Mouse (Mus musculus): ENCODE measurements around the gene Chd5.

The Chd5 gene

DNA sequence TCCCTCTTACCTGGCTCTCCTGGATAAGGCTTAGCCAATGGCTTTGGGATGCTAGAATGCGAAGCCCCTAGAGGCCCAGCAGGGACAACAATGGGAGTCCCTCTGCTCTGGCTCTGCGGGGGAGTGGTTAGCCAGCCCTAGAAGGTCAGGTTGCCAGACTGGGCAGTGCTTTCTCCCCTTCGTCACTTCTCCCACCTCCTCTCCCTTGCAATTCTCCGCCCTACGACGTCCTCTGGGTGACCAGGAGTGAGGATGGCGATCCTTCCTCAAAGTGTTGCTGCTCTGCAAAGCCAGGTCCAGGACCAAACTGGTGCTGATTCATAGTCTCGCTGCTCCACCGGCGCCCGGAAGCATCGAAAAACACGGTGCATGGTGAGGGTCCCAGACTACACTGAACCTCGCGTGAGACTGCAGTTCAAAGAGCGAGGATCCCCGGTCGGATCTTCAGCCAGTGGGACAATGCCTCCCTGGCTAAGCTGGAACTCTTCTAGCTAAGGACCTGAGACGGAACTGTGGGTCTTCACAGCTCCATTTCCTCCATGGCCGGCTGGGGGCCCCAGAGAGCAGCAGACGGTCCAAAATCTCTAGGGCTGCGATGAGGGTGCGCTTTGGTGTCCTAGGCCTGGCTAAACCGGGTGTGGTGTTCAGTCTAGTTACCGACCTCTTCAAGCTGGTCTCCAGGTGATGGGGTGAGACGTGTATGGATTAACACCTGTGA, 19.8 kb upstream of the Chd5 start, which contains the start of gene Rnf207:
TSS of gene Rnf207 (minus strand) at position 477 of the 718 bp plus-strand sequence.
- DNase-seq = peak; percentile 71 to 75

DNA sequence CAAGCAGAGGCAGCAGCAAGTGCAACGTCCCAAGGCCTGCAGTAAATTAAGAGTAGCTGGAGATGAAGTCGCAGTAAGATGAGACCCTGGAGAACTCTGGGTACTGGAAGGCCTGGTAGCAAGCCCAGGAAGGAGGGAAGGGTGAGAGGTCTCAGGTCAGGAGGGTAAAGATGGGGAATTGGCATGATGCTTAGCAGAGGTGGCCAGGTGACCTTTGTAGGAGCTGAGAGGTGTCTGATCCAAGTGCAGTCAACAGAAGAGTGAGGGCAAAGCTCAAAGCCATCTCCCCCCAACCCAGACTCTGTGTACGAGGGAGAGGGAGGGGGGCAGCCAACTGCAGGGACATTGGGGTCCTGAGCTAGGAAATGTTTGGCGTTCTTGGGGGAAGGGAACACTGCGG, 17.0 kb upstream of the Chd5 start:
- no peak for DNase-seq

DNA sequence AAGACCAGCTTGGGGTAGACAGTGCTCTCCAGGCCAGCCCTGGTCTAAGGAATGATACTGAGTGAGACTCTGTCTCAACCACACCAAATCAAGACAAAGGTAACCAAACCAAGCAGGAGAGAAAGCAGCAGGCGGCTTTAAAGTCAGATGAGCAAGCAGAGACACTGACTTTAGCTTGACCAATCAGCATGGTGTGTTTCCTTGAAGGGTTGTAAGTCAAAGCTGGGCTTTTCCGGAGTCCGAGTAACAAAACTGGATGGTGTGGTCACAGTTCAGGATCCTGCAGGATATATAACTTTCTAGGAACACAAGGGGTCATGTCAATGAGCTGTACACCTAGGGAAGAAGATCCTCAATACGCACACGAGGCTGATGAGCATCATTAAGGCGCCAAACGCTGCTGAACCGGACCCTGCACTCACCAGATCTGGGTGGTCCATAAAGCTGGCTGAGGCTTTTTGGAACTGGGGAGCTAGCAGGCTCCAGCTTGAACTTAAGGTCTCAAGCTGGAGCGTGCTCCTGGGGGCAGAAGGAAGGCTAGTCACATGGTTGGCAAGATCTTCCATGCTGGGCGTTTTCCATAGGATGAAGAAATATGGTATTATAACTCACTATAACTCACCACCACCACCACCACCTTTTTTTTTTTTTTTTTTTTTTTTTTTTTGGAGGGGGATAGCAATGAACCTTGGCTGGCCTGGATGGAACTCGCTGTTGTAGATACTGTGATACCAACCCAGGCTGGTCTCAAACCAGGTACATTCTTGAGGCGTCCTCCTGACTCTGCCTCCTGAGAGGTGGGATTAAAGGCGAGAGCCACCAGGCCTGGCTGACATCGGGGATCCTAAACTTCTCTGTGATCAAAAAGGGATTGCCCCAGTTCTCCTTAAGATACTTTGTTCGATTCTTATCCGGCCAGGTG, 13.5 kb upstream of the Chd5 start:
- no peak for DNase-seq

DNA sequence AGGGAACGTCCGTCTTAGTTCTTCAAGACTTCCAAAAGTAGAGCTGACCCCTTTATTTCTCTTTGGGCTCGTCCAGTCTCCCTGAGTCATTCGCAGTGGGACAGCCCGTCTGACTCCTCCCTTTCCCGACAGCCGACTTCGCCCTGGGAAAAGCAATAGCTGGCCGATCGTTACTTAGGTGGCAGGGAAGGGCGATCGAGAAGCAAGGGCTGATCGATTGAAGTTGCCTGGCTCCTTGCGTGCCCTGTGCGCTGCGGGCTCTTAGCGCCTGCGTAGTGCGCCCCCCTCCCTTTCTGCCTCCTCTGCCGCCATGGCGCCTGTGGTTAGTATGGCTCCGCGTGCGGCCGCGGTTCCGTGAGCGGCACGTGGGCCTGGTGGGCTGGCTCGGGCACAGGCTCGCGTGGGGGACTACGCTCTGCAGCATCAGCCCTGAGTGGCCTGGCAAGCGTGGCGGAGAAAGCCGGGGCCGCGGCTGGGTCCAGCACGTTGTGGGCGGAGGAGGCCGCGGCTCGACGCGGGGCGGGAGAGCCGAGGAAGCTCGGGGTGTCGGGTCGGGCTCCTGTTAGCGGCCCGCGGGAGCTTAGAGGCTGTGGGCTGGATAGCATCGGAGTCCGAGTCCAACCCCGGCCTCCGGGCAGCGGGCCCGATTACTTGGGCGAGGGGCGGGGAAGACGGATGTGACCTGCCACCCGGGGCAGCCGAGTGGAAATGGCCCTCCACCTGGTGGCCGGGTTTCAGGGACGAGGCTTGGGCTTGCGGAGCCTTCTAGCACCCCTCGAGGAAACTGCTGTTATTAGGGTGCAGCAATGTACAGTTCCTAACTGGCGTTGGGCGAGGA, 12.7 kb upstream of the Chd5 start, which contains the start of gene Rpl22:
TSS of gene Rpl22 (plus strand) at position 169 of the 838 bp plus-strand sequence.
- DNase-seq = peak; percentile 95 to 96

DNA sequence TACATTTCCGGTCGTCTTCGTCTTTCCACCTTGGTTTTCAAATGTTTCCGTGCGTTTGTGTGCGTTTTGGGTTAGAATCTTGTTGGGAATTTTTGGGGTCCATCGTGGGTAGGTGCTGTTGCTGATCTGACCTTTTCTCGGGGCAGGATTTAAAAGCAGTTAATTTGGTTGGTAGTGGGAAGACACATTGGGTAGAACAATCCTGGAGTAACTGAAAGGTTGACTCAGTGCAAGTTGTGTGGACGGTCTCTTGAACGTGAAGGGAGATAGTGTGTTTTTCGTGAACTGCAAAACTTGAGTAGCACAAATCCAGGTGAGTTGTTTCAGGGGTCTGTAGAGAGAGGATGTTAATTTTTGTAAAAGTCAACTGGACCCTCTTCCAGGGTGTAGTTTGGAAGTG, 11.9 kb upstream of the Chd5 start:
- DNase-seq = no peak

DNA sequence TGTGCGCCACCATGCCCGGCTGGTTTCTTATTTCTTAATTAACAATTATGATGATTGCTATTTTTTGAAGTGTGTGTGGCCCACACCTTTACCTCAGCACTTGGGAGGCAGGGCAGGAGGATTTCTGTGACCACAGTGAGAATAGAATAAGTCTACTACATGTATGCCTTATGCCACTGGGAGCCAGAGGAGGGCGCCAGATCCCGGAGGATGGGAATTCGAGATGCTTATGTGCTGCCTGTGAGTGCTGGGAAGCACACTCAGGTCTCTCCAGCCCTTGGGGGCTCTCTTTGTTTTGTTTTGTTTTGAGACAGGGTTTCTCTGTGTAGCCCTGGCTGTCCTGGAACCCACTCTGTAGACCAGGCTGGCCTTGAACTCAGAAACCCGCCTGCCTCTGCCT, 9.8 kb upstream of the Chd5 start:
- peak; percentile 73 to 74 for DNase-seq

DNA sequence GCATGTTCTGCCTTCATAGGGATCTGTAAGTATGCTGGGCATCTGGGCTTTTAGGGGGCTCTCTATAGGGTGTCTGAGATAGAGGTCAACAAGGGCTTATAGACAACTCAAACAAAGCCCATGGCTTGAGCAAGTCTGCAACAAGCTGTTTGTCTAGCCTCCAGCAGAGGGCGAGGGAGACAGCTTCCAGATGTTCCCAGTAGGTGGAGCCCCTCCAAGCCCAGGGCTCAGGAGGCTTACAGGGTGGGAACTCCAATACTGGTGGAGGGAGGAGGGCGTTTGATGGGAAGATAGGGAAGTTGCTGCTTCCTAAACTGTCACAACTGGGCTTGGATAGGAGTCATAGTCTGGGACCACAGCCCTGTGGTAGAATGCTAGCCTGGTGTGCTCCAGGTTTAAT, 5.5 kb upstream of the Chd5 start:
- DNase-seq = peak; percentile 74 to 79

DNA sequence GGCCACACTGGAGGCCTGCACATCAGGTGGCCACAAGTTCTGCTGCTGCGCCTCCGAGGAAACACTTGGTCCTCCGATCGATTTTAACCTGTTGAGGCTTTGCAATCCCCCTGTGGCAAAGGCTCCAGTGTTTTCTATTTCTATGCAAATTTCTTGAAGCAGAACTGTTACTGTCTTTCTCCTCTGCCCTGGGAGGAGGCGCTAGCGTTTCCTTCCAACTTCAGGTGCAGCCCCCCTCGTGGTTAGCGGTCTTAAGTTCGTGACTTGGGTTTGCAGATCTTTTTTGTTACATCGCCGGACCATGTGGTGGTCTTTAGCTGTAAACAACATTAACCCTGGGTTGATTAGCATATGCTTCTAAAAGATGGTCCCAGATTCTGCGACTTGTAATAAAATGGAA, 4.9 kb upstream of the Chd5 start:
- no peak for DNase-seq

DNA sequence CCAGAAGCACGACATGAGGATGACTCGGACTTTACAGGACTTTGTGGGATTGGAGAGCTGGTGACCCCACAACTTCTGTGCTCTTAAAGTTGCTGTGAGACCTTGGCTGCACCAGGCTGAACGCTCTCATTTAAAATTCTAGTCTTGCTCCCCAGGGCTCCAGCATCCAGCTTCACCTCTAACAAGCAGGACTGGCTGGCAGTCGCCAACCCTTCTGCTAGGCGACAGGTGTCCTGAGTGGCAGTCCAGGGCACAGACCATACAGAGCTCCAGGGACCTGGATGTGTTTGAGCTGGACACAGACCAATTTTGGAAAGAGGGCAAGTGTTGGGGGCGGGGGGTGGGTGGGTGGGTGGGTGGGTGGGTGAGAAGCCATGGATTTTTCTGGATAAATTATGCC, 679 bp upstream of the Chd5 start:
- DNase-seq = peak; percentile 40 to 51

DNA sequence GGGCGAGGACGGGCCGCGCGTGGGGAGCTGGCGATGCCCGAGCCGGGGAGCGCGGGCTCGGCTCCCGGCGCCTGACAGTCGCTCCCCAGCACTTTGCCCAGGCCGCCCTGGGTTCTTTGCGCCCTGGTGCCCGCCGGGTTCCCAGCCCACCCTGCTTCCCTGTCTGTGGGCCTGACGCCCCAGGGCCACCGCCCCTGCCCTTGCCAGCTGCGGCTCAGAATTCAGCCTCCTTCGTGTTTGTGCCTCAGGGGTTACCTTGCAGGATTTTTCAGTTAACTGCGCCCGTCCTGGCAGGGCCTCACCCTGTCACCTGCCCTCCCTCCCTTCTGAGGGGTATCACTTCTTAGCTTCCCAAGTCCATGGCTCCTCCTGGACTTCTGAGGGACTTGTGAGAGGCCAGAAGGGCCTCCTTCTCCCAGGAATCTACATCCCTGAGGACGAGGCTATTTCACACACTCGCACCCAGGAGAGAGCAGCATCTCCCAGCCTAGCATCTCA, 891 bp downstream of the Chd5 start:
- DNase-seq = peak in 1 of 2 experiments; percentile 36

DNA sequence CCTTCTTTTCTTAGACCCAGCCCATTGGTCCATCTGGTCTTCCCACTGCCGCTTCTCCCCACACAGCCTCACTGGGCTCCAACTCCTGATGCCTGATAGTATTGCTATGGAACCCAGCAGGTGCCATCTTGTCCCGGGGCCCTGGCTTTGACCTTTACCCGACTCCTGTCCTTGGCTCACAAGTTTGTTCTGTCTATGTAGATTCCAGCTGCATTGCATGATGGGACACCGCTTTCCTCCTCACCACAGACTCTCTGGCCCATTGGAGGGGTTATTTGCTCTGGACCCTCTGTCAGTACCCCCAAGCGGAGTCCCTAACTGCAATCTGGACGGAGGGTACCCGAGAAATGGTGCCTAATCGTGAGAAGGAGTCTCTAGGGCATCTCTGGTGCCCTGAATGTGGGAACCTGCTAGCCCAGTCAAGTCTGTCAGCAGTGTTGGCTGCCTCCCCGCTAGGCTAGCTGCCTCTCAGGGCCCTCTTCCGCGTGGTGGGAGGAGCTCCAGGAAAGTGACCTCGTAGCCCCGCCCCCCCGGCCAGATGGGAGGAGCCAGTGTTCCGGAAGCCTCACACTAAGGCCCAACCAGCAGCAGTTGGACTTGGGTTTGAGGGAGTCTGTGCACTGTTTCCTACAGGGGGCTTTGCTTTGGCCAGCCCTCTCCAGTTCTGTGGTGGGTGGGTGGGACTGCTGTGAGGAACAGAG, 2.3 kb downstream of the Chd5 start:
- DNase-seq = peak in 1 of 2 experiments; percentile 43

DNA sequence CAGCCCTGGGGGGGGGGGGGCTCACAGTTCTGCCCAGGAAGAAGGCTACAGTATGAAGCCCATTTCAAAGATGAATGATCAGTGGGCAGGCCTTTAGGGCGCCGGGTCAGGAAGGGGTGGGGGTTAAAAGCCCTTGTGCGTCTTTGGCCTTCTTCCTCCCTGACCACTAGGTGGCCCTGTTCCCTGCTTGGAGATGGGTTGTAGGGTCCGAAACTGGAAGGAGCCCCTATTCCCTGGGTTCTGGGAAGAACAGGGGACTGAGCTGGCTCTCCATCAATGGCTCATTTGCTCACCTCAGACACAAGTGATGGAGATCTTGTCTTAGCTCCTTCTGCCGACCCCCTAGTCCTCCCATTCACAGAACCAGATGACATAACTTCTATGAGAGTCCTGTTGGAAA, 4.8 kb downstream of the Chd5 start:
- peak; percentile 79 to 82 for DNase-seq

DNA sequence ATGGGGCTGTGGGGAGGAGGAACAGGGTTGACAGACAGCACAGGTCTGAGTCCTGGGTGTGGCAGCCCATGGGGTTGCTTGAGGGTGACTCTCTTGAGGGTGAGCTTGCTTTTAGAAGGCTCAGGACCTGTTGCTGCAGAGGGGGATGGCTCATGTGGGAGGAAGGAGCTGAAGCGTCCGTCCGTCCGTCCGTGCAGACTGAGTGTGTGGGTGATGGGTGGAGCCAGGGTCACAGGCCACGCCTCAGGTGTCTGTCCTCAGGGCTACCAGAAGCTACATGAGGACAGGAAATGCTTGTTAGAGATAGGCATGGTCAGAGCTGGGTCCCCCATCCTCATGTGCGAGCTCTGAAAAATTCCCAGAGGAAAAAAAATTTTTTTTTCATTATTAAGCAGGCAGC, 6.2 kb downstream of the Chd5 start:
- DNase-seq = no peak

DNA sequence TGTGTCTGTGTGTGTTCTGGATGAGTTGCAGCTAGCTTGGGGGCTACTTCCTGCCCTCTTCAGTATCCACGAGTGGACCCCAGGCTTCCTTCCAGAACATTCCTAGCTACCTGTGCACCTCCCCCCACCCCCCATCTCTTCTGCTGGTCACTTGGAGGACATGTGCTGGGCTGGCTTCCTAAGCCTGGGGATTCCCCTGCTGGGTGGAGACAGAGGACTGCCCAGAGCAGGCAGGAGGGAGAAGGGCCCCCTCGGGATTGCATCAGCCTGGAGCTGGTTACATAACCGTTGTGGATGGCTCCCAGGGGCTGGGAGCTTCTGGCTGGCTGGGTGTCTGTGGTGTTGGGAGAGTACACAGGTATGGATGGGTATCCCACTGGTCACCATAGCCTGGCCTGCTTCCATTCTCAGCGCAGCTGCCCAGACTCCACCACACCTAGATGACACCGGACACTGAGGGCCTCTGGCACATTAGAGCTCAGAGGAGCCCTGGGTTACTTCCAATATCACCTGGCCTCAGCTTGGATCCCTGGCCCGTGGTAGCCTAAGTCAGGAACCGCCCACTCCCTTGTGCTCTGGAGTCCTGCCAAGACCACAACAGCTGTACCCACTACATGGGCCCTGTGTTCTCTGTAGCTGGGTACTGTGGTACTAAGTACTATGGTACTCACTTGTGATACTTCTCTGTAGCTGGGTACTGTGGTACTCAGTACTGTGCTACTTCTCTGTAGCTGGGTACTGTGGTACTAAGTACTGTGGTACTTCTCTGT, 6.9 kb downstream of the Chd5 start:
- peak in 1 of 2 experiments; percentile 30 for DNase-seq

DNA sequence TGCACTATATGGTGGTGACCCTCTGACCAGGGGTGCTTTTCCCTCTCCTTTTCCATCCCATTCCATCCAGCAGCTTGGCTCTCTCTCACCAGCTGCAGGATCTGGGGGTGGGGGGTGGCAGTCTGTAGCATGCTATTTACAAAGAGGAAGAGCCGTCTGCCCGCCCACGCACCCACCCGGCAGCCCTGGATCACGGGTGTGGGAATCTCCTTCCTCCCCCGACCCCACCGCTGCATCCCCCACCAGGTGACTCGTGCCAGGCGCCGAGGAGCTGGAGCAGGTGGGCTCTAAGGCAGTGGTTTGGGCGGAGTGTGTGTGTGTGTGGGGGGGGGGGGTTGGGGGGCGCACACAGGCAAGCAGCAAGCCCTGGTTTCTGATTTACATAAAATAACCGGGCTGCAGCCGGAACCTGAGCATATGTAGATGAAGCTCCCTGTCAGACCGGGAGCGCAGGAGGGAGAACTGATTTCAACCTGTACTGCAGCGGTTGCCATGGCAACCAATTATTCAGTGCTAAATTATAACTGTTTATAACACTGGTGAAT, 11.5 kb downstream of the Chd5 start:
- DNase-seq = peak; percentile 57 to 59

DNA sequence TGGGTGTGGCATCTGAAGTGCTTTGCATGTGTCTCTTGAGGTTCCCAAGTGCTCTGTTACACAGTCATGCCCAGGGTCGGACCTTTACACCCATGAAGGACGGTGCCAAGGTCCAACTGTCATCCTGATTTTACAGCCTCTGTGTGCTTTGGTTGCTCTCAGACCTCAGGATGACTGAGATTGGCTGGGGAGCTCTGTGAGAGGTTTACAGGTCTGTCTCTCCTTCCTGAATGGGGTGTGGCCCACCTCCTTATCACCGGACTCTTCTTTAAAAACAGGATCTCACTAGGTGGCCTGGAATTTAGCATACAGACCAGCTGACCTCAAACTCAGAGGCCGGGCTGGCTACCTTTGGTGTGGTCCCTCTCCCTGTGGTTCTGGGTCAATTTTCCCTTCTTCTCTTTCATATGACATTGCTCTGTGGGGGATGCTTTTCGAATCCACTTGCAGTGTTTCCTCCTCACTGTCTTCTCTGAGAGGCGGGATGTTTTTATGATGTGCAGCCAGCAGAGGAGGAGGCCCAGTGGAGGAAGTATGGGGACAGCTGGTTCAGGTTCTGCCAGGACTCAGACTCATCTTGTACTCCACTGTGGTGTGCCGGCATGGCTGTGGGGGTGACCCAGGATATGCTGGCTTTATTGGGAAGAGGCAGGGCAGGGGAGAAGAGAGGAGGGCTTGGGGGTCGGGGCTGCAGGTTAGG, 12.4 kb downstream of the Chd5 start:
- no peak for DNase-seq

DNA sequence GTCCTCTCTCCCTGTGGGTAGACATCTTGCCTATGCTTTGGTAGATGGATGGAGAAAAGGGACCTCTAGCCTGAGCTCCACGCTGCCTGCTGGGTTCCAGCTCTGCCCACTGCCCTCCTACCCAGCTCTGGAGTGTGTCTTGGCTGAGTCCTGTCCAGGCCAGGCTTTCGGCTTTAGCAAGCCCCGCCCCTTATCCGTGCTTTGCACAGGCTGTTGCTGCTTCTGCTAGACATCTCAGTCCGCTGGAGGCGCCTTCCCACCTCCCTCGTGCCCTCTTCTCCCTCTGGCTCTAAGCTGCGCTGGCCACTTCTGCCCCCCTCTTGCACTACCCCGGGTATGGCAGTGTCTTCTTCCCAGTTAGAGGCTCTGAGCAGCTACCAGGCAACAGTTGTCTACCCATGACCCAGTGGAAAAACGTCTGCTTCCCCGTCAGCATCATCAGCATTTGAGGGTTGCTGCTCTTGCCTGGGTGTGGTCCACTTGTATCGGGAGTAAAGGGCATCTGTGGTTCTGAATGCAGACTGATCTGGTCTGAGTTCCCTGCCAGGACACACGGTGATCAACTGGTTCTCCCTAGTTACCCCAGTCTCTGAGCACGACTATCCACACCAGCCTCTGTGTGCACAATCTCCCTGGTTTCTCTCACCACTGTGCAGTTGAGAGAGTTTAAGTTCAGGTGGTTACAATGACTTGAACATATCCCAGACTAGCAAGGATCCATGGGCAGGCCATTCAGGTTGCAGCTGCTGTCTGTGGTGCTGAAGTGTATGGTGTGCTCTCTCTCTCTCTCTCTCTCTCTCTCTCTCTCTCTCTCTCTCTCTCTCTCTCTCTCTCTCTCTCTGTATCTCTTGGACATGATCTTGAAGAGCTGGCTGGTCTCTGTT, 13.2 kb downstream of the Chd5 start:
- peak; percentile 61 for DNase-seq

DNA sequence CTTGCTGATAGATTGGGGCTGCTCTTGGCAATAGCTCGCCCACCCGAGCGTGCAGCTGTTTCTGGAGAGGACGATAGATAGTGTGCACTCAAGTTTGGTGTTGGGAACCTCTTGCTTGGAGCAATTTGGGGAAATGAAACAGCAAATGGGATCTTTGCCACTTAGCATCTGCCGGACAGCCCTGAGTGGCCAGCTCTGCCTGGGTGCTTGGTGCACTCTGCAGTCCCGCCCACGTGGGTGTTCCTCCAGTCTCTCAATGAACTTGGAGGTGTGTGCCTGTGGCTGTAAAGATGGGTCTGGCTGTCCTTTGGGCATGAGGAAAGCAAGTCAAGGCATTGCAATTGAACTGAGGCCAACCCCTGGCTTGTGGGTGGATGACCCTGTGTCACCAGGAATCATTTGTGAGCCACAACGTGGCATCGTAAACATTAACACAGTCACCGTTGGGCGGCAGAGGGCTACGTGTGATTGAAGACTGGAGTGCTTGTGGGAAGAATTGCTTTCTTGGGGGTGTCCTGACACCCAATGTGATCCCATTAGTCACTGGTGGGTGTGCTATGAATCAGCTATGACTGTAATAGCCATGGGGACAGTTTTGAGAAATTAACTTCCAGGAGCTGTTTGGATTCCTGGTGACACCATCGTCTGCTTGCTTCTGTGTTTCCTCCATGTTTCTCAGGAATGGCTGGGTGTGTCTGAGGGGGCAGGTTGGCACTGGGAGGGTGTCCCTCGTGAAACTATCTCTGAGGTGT, 15.6 kb downstream of the Chd5 start:
- no peak for DNase-seq
